Mouse (Mus musculus) brain, embryonic 14.5 days (tissue): ENCODE data around the gene Psmc2.

ENCODE experiments used
- CTCF ChIP-seq: fragments of 200-500 bp; IDR thresholded peaks from 2 replicates; pipeline ENCODE4 v1.5.1; 2012; ENCODE audit warnings: inconsistent platforms, mild to moderate bottlenecking, moderate library complexity, borderline replicate concordance; ENCODE audit not compliant: insufficient read depth, insufficient read length; ENCODE audit errors: extremely low read depth
- POLR2A ChIP-seq: fragments of 200-500 bp; IDR thresholded peaks from 2 replicates; pipeline ENCODE4 v1.6.1; 2012; ENCODE audit warnings: mild to moderate bottlenecking, inconsistent platforms, borderline replicate concordance; ENCODE audit not compliant: poor library complexity, insufficient read depth, insufficient read length, severe bottlenecking; ENCODE audit errors: extremely low read depth

- TF ChIP-seq CTCF, result no peak
- no peak for TF ChIP-seq POLR2A
Measured at GRCm38 (mm10) chr5:21828855-21829254, 43.8 kb downstream of the Psmc2 start.
